Mouse (Mus musculus) liver, embryonic 18 days (tissue): ENCODE data around the gene Pitpna. TPM values are rescaled to one million over a fixed set of nuclear protein-coding genes. Genes with fewer than 3 reads are reported as not detected.

Experiments used
- polyA plus RNA-seq: library from polyadenylated mRNA; depleted of rRNA; stranded (reverse); fragments of >200 nt; gene quantifications from 2 replicates; pipeline ENCODE4 v1.2.3, GENCODE M21; 2012; rRNA removed

Gene Pitpna
- 31.1 and 31.4 TPM in 2 replicates for polyA plus RNA-seq

DNA sequence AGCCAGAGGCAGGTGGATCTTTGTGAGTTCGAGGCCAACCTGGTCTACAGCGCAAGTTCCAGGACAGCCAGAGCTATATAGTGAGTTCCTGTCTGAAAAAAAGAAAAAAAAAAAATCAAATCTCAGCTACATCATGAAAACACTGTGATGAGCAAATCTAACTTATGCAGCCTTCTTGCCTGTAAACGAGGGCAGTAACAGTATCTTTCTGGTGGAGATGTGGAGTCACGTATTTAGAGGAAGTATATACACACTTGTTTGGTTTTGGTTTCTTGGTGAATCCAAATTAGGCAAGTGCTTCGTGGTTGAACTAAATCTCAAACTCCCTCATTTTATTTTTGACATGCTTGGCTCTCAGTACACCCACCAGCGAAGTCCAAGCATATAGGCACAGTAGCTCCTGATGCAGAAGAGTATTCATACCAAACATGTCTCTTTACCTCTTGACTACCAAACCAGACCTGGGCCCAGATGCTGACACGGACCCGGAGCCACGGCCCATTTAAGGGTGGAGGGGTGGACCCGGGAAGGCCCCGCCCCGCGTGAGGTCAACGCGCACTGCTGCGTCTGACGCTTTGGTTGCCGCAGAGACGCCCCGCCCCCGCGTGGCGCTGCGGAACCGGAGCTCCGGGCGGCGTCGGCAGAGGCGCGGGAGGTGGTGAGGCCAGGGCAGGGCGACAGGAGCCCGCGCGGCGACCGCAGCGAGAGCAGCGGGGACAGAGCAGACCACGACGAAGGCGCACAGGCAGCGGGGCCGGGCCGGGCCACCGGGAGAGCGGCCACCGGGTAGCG lies at the start of gene Pitpna:
Pitpna (plus strand) TSS at position 605 of the 792 bp plus-strand sequence.

DNA sequence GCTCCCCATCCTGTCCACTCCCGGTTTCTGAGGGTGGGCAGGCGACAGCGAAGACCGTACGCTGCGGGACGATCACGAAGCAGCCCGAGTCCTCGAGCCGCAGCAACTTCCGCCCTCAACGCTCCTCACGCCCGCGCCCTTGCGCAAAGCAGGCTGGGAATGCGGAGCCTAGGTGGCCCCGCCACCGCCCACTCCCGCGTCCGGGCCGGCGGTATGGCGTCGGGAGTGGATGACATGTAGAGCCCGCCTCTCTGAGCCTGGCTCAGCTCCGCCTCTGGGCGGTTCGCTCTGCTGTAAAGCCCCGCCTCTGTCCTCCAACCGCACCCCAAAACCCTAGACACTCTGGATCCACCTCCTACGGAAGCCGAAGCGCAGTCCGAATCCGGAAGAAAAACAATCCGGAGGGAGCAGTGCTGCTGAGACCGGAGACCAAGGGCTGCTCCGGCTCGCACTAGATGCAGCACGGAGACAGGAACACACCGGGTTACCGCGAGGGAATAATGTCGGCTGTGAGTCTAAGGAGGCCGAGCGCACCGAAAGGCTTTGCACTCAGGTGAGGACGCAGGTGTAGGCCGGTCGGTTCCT lies 42.8 kb downstream of the Pitpna start, which contains the start of gene Inpp5k:
Inpp5k (plus strand) TSS at position 344 of the 585 bp plus-strand sequence.

DNA sequence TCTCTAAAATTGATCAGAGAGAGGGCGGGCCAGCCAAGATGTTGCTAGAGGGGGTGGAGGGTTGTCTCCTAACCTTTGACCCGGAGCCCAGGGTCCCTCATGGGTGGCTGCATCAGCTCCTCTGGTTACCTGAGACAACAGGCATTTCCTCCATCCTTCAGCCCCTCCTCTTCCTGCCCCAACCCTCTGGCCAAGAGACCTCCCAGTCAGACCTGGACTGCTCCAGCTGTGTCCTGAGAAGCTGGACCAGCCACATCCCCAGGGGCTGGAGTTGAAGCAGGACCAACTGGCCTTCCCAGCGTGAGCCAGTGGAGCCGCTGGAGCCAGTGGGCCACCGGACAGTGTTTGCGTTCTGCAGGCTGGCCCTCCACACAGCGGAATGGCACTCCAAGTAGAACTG lies 62.4 kb downstream of the Pitpna start, which contains the start of gene Myo1c:
Myo1c (plus strand) TSS at position 194 of the 400 bp plus-strand sequence.

Other genes starting within 250 kb of the Pitpna start
- 29.0 and 30.1 TPM in 2 replicates for gene Rpa1, start 239.8 kb upstream of the Pitpna start, polyA plus RNA-seq
- gene Smyd4, start 239.7 kb upstream of the Pitpna start, polyA plus RNA-seq: 1.9 TPM in 2 replicates
- 258 and 287 TPM in 2 replicates for gene Serpinf1, start 165.4 kb upstream of the Pitpna start, polyA plus RNA-seq
- gene Serpinf2, start 148.5 kb upstream of the Pitpna start, polyA plus RNA-seq: 893 and 902 TPM in 2 replicates
- gene Wdr81, start 133.4 kb upstream of the Pitpna start, polyA plus RNA-seq: 10.1 and 11.8 TPM in 2 replicates
- 11.5 and 18.6 TPM in 2 replicates for gene Tlcd2, start 126.4 kb upstream of the Pitpna start, polyA plus RNA-seq
- 27.8 and 32.4 TPM in 2 replicates for gene Prpf8, start 101.3 kb upstream of the Pitpna start, polyA plus RNA-seq
- 8.7 and 9.7 TPM in 2 replicates for gene Rilp, start 78.0 kb upstream of the Pitpna start, polyA plus RNA-seq
- 4.7 and 4.8 TPM in 2 replicates for gene Scarf1, start 74.6 kb upstream of the Pitpna start, polyA plus RNA-seq
- gene Slc43a2, start 56.4 kb upstream of the Pitpna start, polyA plus RNA-seq: 3.7 and 4.3 TPM in 2 replicates
- gene Inpp5k, start 42.9 kb downstream of the Pitpna start, polyA plus RNA-seq: 16.7 and 18.8 TPM in 2 replicates
- 31.0 and 38.8 TPM in 2 replicates for gene Myo1c, start 62.4 kb downstream of the Pitpna start, polyA plus RNA-seq
- gene Crk, start 91.2 kb downstream of the Pitpna start, polyA plus RNA-seq: 23.2 and 23.9 TPM in 2 replicates
- 167 and 177 TPM in 2 replicates for gene Ywhae, start 144.8 kb downstream of the Pitpna start, polyA plus RNA-seq
- gene Doc2b, start 208.0 kb downstream of the Pitpna start, polyA plus RNA-seq: 0.01 and 0.02 TPM in 2 replicates